Mouse (Mus musculus): ENCODE measurements around the gene Slc36a2. TPM values are rescaled to one million over a fixed set of nuclear protein-coding genes. Genes with fewer than 3 reads are reported as not detected.
A peak's percentile ranks its signal among the peaks of the same experiment; 100 is the strongest.

The Slc36a2 gene
- polyA plus RNA-seq, 1 experiment from 2014 or later = 0.43 TPM

DNA sequence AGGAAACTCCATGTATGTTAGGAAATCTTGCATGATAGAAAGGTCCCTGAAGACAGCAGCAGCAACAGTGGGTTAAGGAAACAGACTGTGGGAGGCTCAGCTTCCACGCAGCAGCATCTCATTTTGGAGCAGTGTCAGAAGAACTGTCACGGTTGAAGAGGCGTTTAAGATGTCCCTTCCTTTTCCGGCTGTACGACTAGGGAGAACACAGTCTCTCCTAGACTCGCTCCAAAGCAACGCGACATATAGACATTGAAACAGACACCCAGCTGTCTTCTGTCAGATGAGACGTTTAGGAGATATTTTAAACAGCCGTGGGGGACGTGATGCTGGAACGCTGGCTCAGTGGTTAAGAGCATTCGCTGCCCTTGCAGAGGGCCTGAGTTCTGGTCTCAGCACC, 32.0 kb upstream of the Slc36a2 start:
- no peak overlapping the region for H3K4me3 ChIP-seq (replicated peaks; ENCODE audit: low read depth, low read length)
- H3K9ac ChIP-seq (ENCODE audit: low read depth, low read length) = peak overlapping the region; percentile 27; the same call in 1 of the 2 replicates
- ATAC-seq (replicated peaks; ENCODE audit: low FRiP score, low read depth) (no peak), DNase-seq (ENCODE audit: low spot score) (peak; percentile 73)
- TF ChIP-seq CTCF (IDR thresholded peaks at IDR 0.05; ENCODE audit: low read depth) = no peak
- H3K4me1 ChIP-seq (replicated peaks; ENCODE audit: insufficient read depth, low read length) = no peaks in the 10 kb centered on the region
- H3K9me3 ChIP-seq (replicated peaks; ENCODE audit: low read length) = no peaks in the 10 kb centered on the region
- no peak overlapping the region for H3K4me2 ChIP-seq (ENCODE audit: low read length)
- 40% methylated on average over 13 of the region's 13 CpGs for WGBS
- 0 out of 2 replicates have a peak overlapping the region, but pooled peaks have one; percentile 25 for H3K27ac ChIP-seq
- peaks cover 9% of the 10 kb centered on the region for H3K36me3 ChIP-seq (ENCODE audit: insufficient read depth, low read length)
- H3K27me3 ChIP-seq (ENCODE audit: insufficient read depth, low read length) = no peaks in the 10 kb centered on the region

- ATAC-seq (replicated peaks; ENCODE audit: low FRiP score, low read depth) = peak; percentile 65; the same call in 1 of the 2 replicates
- no peak for DNase-seq (ENCODE audit: low spot score)
- 22% methylated on average over 3 of the region's 4 CpGs for WGBS
Observed at GRCm38 (mm10) chr11:55216061-55216460, 31.2 kb upstream of the Slc36a2 start.

GRCm38 (mm10) chr11:55214978-55215377, 30.1 kb upstream of the Slc36a2 start:
- peaks cover under 1% of the 10 kb centered on the region for H3K36me3 ChIP-seq (ENCODE audit: insufficient read depth, low read length)
- no peak overlapping the region for H3K27ac ChIP-seq
- H3K4me2 ChIP-seq (ENCODE audit: low read length) = no peak overlapping the region
- H3K9me3 ChIP-seq (replicated peaks; ENCODE audit: low read length) = no peaks in the 10 kb centered on the region
- ATAC-seq (replicated peaks; ENCODE audit: low FRiP score, low read depth) = no peak
- TF ChIP-seq CTCF (IDR thresholded peaks at IDR 0.05; ENCODE audit: low read depth) = no peak
- no peak overlapping the region for H3K4me3 ChIP-seq (replicated peaks; ENCODE audit: low read depth, low read length)
- no peak overlapping the region for H3K9ac ChIP-seq (ENCODE audit: low read depth, low read length)
- no peak for DNase-seq (ENCODE audit: low spot score)
- H3K27me3 ChIP-seq (ENCODE audit: insufficient read depth, low read length) = no peaks in the 10 kb centered on the region
- WGBS = 68% methylated on average over 3 of the region's 3 CpGs
- H3K4me1 ChIP-seq (replicated peaks; ENCODE audit: insufficient read depth, low read length) = peaks cover 1% of the 10 kb centered on the region; the same call in 1 of the 2 replicates

More at GRCm38 (mm10) chr11:55216061-55216460, 31.2 kb upstream of the Slc36a2 start:
- no peaks in the 10 kb centered on the region for H3K27me3 ChIP-seq (ENCODE audit: insufficient read depth, low read length)
- H3K9ac ChIP-seq (ENCODE audit: low read depth, low read length) = no peak overlapping the region
- TF ChIP-seq CTCF (IDR thresholded peaks at IDR 0.05; ENCODE audit: low read depth) = no peak
- no peaks in the 10 kb centered on the region for H3K4me1 ChIP-seq (replicated peaks; ENCODE audit: insufficient read depth, low read length)
- no peaks in the 10 kb centered on the region for H3K9me3 ChIP-seq (replicated peaks; ENCODE audit: low read length)
- H3K36me3 ChIP-seq (ENCODE audit: insufficient read depth, low read length) = peaks cover 6% of the 10 kb centered on the region
- H3K4me3 ChIP-seq (replicated peaks; ENCODE audit: low read depth, low read length) = no peak overlapping the region
- H3K4me2 ChIP-seq (ENCODE audit: low read length) = no peak overlapping the region
- H3K27ac ChIP-seq = no peak overlapping the region

GRCm38 (mm10) chr11:55214161-55214560, 29.3 kb upstream of the Slc36a2 start:
- Histone ChIP-seq H3K4me2 (ENCODE audit: low read length) (no peak overlapping the region), H3K36me3 (ENCODE audit: insufficient read depth, low read length) (no peaks in the 10 kb centered on the region), H3K27me3 (ENCODE audit: insufficient read depth, low read length) (no peaks in the 10 kb centered on the region), H3K27ac (no peak overlapping the region), H3K4me3 (replicated peaks; ENCODE audit: low read depth, low read length) (no peak overlapping the region), H3K9ac (ENCODE audit: low read depth, low read length) (no peak overlapping the region), H3K9me3 (replicated peaks; ENCODE audit: low read length) (no peaks in the 10 kb centered on the region), H3K4me1 (replicated peaks; ENCODE audit: insufficient read depth, low read length) (peaks cover 6% of the 10 kb centered on the region; the same call in 1 of the 2 replicates)
- whole genome bisulfite sequencing = 87% methylated on average over 5 of the region's 5 CpGs
- ATAC-seq (replicated peaks; ENCODE audit: low FRiP score, low read depth) (no peak), DNase-seq (ENCODE audit: low spot score) (no peak)
- TF ChIP-seq CTCF (IDR thresholded peaks at IDR 0.05; ENCODE audit: low read depth) = no peak

DNA sequence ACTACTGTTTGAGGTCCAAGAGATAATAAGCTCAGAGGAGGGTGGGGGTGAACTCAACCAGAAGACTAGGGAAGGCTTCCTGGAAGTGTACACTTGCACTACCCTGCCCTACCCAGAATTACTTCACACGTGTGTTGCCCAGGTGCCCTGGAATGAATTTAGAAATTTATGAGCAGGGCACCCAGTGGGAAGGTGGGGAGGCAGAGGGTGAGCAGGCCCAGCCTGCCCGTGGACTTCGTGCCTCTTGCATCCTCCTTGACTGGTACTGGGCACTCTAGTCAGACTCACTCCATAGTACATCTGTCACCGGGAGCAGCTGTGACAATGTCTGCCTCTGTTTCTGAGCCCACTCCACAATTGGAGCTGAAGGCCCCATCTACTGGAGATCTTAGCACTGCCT, 28.6 kb upstream of the Slc36a2 start:
- no peak for ATAC-seq (replicated peaks; ENCODE audit: low FRiP score, low read depth)
- Histone ChIP-seq H3K27me3 (ENCODE audit: insufficient read depth, low read length) (no peaks in the 10 kb centered on the region), H3K9ac (ENCODE audit: low read depth, low read length) (no peak overlapping the region), H3K4me1 (replicated peaks; ENCODE audit: insufficient read depth, low read length) (peaks cover 6% of the 10 kb centered on the region; the same call in 1 of the 2 replicates), H3K27ac (no peak overlapping the region), H3K4me2 (ENCODE audit: low read length) (no peak overlapping the region), H3K4me3 (replicated peaks; ENCODE audit: low read depth, low read length) (no peak overlapping the region), H3K36me3 (ENCODE audit: insufficient read depth, low read length) (no peaks in the 10 kb centered on the region), H3K9me3 (replicated peaks; ENCODE audit: low read length) (no peaks in the 10 kb centered on the region)
- WGBS = 91% methylated on average over 4 of the region's 4 CpGs
- no peak for DNase-seq (ENCODE audit: low spot score)
- no peak for TF ChIP-seq CTCF (IDR thresholded peaks at IDR 0.05; ENCODE audit: low read depth)

DNA sequence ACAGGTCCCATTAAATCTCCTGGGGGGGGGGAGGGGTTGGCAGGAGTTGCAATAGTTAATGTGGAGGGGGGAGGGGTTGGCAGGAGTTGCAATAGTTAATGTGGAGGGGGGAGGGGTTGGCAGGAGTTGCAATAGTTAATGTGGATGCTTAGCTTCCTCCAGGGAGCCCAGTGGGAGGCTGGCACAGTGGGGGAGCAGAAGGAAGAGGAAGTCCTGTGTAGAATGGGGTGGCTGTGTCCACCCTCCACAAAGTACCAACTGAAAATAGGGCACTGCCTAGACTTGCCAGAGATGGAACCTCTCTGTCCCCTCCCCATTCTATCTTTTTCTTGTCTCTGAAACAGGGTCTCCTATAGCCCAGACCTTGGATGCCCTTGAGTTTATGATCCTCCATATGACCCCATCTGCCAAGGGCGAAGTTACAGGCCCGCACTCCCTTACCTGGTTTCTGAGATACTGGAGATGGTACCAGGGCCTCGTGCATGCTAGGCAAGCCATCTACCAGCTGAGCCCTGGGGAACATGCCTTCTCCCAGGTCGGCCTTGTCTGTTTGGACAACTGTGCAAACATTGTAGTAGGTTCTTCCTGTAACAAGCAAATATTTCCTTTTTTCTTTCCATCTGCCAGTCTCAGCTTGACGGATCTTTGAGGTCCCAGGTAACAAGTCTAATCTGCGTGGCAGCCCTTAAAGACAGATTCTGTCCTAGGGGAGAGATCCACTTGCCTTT, 24.9 kb upstream of the Slc36a2 start:
- no peak for TF ChIP-seq CTCF (IDR thresholded peaks at IDR 0.05; ENCODE audit: low read depth)
- H3K4me3 ChIP-seq (replicated peaks; ENCODE audit: low read depth, low read length) = no peak overlapping the region
- H3K36me3 ChIP-seq (ENCODE audit: insufficient read depth, low read length) = no peaks in the 10 kb centered on the region
- DNase-seq (ENCODE audit: low spot score) (no peak), ATAC-seq (replicated peaks; ENCODE audit: low FRiP score, low read depth) (0 out of 2 replicates have a peak, but pooled peaks have one; percentile 29)
- peaks cover 14% of the 10 kb centered on the region; the same call in 1 of the 2 replicates for H3K4me1 ChIP-seq (replicated peaks; ENCODE audit: insufficient read depth, low read length)
- H3K9ac ChIP-seq (ENCODE audit: low read depth, low read length) = no peak overlapping the region
- 56% methylated on average over 6 of the region's 6 CpGs for WGBS
- no peak overlapping the region for H3K4me2 ChIP-seq (ENCODE audit: low read length)
- H3K27me3 ChIP-seq (ENCODE audit: insufficient read depth, low read length) = no peaks in the 10 kb centered on the region
- H3K27ac ChIP-seq = no peak overlapping the region
- H3K9me3 ChIP-seq (replicated peaks; ENCODE audit: low read length) = no peaks in the 10 kb centered on the region

Data from kidney, postnatal 0 days (tissue).